Mouse (Mus musculus): ENCODE measurements at regions not wholly inside any gene's neighbourhood (a gene's known extent, or its start where the extent isn't known, plus 50 kb on each side); places are given as distances from the start of the nearest gene placed in this dataset.

DNA sequence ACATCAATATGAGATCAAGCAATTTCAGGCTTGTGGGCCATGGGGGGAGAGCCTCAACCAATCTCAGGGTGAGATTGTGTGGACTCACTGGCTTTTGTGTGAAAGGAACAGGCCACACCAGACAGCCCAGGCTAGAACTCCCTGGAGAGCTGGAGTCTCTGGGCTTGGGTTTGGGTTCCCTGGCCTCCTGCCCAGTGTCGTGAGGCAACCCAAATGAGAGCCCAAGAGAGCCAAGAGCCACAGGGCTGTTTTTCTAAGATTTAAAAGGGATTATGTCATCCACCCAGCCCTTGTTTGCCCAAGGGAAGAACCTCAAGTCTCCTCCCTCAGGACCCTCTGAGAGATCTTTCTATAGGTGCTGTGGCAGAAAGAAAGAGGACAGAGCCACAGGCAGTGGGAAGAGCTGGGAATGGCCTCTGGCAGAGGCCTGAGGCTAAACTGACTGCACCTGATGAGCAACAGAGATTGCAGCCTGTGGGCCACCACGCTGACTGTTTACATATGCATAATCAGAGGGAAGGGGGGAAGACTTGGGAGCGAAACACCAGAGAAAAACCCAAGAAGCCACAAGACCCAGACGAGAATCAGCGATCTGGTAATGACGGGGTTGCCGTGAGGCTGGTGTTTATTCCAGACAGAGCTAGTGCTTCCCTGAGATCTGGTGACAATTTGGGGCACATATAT, 92.1 kb downstream of the Bcl2l11 start:
- no peaks in the 10 kb centered on the region for H3K36me3 ChIP-seq (ENCODE audit: control insufficient read depth, insufficient read depth, low read length)
- 74% methylated on average over 7 of the region's 7 CpGs for WGBS
- no peak overlapping the region for H3K9ac ChIP-seq (replicated peaks; ENCODE audit: low read depth, low read length)
- no peak overlapping the region for H3K4me3 ChIP-seq (ENCODE audit: low read depth, low read length)
- no peak overlapping the region for H3K4me2 ChIP-seq (ENCODE audit: low read depth, low read length)
- no peaks in the 10 kb centered on the region for H3K27me3 ChIP-seq (ENCODE audit: control insufficient read depth, insufficient read depth, low read length)
- no peak overlapping the region for H3K27ac ChIP-seq (ENCODE audit: low read depth, low read length)
- no peak for ATAC-seq (ENCODE audit: low read depth)
- no peaks in the 10 kb centered on the region for H3K4me1 ChIP-seq (ENCODE audit: control insufficient read depth, insufficient read depth, low read length)
- H3K9me3 ChIP-seq (ENCODE audit: control insufficient read depth, low read length) = no peaks in the 10 kb centered on the region

DNA sequence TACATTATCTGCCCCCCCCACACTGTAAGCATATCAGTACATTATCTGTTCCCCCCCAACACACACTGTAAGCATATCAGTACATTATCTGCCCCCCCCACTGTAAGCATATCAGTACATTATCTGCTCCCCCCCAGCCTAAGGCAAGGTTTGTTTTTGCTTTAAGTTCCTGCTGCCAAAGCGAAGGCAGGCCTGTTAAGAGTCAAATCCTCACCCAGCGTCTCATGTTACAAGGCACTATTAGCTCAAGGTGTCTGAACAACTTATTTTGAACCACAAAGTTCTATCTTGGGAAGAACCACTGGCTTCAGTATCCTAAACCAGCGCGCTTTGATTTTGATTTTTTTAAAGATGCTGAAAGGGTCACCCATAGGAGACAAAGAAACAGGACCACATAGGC, 93.1 kb downstream of the Bcl2l11 start:
- Histone ChIP-seq H3K4me3 (ENCODE audit: low read depth, low read length) (no peak overlapping the region), H3K36me3 (ENCODE audit: control insufficient read depth, insufficient read depth, low read length) (no peaks in the 10 kb centered on the region), H3K9ac (replicated peaks; ENCODE audit: low read depth, low read length) (no peak overlapping the region), H3K9me3 (ENCODE audit: control insufficient read depth, low read length) (no peaks in the 10 kb centered on the region), H3K4me1 (ENCODE audit: control insufficient read depth, insufficient read depth, low read length) (no peaks in the 10 kb centered on the region), H3K4me2 (ENCODE audit: low read depth, low read length) (no peak overlapping the region), H3K27ac (ENCODE audit: low read depth, low read length) (no peak overlapping the region), H3K27me3 (ENCODE audit: control insufficient read depth, insufficient read depth, low read length) (no peaks in the 10 kb centered on the region)
- WGBS = 83% methylated on average over 4 of the region's 4 CpGs
- ATAC-seq (ENCODE audit: low read depth) = no peak

GRCm38 (mm10) chr2:128221055-128221454, 95.2 kb downstream of the Bcl2l11 start:
- H3K4me3 ChIP-seq (ENCODE audit: low read depth, low read length) = no peak overlapping the region
- no peaks in the 10 kb centered on the region for H3K4me1 ChIP-seq (ENCODE audit: control insufficient read depth, insufficient read depth, low read length)
- no peak for ATAC-seq (ENCODE audit: low read depth)
- H3K9me3 ChIP-seq (ENCODE audit: control insufficient read depth, low read length) = no peaks in the 10 kb centered on the region
- H3K36me3 ChIP-seq (ENCODE audit: control insufficient read depth, insufficient read depth, low read length) = no peaks in the 10 kb centered on the region
- H3K27me3 ChIP-seq (ENCODE audit: control insufficient read depth, insufficient read depth, low read length) = no peaks in the 10 kb centered on the region
- WGBS = 81% methylated on average over 1 of the region's 1 CpGs
- no peak overlapping the region for H3K4me2 ChIP-seq (ENCODE audit: low read depth, low read length)
- no peak overlapping the region for H3K27ac ChIP-seq (ENCODE audit: low read depth, low read length)
- no peak overlapping the region for H3K9ac ChIP-seq (replicated peaks; ENCODE audit: low read depth, low read length)

DNA sequence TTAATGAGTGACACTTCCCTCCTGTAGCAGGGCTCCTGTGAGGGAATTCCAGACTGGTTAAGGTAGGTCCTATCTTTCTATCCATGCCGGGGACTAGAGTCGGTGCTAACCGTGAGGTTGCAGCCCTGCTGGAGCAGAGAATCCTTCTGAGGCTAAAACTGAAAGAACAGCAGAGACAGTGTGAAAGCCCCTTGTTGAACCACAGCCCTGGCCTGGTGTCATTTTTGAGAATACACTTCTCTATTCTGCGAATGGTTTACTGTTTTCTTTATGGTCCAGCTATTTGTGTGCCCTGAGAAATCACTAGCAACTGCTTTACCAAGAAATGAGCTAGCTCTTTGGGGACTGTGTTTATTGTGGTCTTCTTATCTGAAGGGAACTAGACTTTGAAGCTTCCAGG, 95.8 kb downstream of the Bcl2l11 start:
- no peak overlapping the region for H3K4me2 ChIP-seq (ENCODE audit: low read depth, low read length)
- ATAC-seq (ENCODE audit: low read depth) = no peak
- no peak overlapping the region for H3K27ac ChIP-seq (ENCODE audit: low read depth, low read length)
- no peak overlapping the region for H3K9ac ChIP-seq (replicated peaks; ENCODE audit: low read depth, low read length)
- no peaks in the 10 kb centered on the region for H3K4me1 ChIP-seq (ENCODE audit: control insufficient read depth, insufficient read depth, low read length)
- H3K9me3 ChIP-seq (ENCODE audit: control insufficient read depth, low read length) = no peaks in the 10 kb centered on the region
- H3K27me3 ChIP-seq (ENCODE audit: control insufficient read depth, insufficient read depth, low read length) = no peaks in the 10 kb centered on the region
- no peaks in the 10 kb centered on the region for H3K36me3 ChIP-seq (ENCODE audit: control insufficient read depth, insufficient read depth, low read length)
- WGBS = 84% methylated on average over 4 of the region's 4 CpGs
- H3K4me3 ChIP-seq (ENCODE audit: low read depth, low read length) = no peak overlapping the region

GRCm38 (mm10) chr2:128226465-128227047, 100.7 kb downstream of the Bcl2l11 start:
- H3K4me1 ChIP-seq (ENCODE audit: control insufficient read depth, insufficient read depth, low read length) = no peaks in the 10 kb centered on the region
- no peak overlapping the region for H3K27ac ChIP-seq (ENCODE audit: low read depth, low read length)
- H3K9me3 ChIP-seq (ENCODE audit: control insufficient read depth, low read length) = no peaks in the 10 kb centered on the region
- H3K36me3 ChIP-seq (ENCODE audit: control insufficient read depth, insufficient read depth, low read length) = no peaks in the 10 kb centered on the region
- no peak for ATAC-seq (ENCODE audit: low read depth)
- H3K9ac ChIP-seq (replicated peaks; ENCODE audit: low read depth, low read length) = no peak overlapping the region
- 97% methylated on average over 9 of the region's 9 CpGs for WGBS
- H3K4me3 ChIP-seq (ENCODE audit: low read depth, low read length) = no peak overlapping the region
- no peaks in the 10 kb centered on the region for H3K27me3 ChIP-seq (ENCODE audit: control insufficient read depth, insufficient read depth, low read length)
- no peak overlapping the region for H3K4me2 ChIP-seq (ENCODE audit: low read depth, low read length)

DNA sequence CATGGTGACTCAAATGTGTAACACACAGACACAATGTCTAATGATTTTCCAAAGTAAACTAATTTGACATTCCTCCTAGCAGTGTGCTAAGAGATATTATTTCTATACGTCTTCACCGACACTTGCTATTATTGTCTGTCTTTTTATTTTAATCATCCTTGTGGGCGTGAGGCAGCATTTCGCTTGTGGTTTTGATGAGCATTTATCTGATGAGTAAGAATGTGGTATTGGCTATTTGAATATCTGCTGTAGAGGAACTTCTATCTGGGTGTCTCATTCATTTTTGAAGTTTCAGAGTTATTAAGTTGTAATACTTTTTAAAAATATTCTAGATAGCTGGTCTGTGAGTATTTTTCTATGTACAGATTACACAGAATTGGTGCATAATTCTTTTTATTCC, 103.9 kb downstream of the Bcl2l11 start:
- Histone ChIP-seq H3K9ac (replicated peaks; ENCODE audit: low read depth, low read length) (no peak overlapping the region), H3K27me3 (ENCODE audit: control insufficient read depth, insufficient read depth, low read length) (no peaks in the 10 kb centered on the region), H3K4me2 (ENCODE audit: low read depth, low read length) (no peak overlapping the region), H3K36me3 (ENCODE audit: control insufficient read depth, insufficient read depth, low read length) (no peaks in the 10 kb centered on the region), H3K4me1 (ENCODE audit: control insufficient read depth, insufficient read depth, low read length) (no peaks in the 10 kb centered on the region), H3K4me3 (ENCODE audit: low read depth, low read length) (no peak overlapping the region), H3K27ac (ENCODE audit: low read depth, low read length) (no peak overlapping the region), H3K9me3 (ENCODE audit: control insufficient read depth, low read length) (no peaks in the 10 kb centered on the region)
- no peak for ATAC-seq (ENCODE audit: low read depth)
- 90% methylated on average over 4 of the region's 4 CpGs for WGBS

DNA sequence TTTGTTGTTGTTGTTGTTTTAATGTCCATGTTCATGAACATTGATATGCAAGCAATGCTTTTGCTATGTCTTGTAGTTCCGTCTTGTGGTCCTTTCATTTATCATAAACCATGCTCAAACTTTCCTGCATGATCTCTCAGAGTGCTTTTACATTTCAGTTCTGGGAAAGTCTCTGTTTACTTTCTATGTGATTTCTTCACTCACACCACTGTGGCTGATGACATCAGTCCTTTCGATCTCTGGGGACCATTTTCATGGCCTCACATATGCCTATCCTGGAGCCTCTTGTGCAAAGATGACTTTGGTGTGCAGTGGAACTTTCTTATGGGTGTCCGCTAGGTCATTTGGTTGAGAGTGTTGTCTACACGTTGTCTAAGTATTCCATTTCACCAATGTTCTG, 105.1 kb downstream of the Bcl2l11 start:
- 91% methylated on average over 4 of the region's 4 CpGs for WGBS
- ATAC-seq (ENCODE audit: low read depth) = no peak
- no peak overlapping the region for H3K4me2 ChIP-seq (ENCODE audit: low read depth, low read length)

DNA sequence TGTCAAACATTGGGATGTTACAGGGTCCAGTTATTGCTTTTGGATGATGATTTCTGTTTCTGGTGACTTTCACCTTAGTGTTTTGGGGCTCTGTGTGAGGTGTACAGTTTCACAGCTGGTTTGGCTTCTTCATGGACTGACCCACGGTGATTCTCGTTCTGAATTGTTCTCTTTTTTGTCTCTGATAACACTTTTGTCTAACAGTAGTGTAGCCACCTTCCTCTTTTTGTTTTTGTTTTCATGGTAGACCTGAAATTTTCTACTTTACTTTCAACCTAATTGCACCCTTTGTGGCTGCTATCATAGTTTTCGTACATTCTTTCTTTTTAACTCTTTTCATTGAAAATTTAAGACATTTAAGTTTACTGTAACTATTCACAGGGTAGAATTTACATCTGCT, 105.5 kb downstream of the Bcl2l11 start:
- Histone ChIP-seq H3K4me3 (ENCODE audit: low read depth, low read length) (no peak overlapping the region), H3K36me3 (ENCODE audit: control insufficient read depth, insufficient read depth, low read length) (no peaks in the 10 kb centered on the region), H3K27me3 (ENCODE audit: control insufficient read depth, insufficient read depth, low read length) (no peaks in the 10 kb centered on the region), H3K9me3 (ENCODE audit: control insufficient read depth, low read length) (no peaks in the 10 kb centered on the region), H3K9ac (replicated peaks; ENCODE audit: low read depth, low read length) (no peak overlapping the region), H3K4me2 (ENCODE audit: low read depth, low read length) (no peak overlapping the region), H3K4me1 (ENCODE audit: control insufficient read depth, insufficient read depth, low read length) (no peaks in the 10 kb centered on the region), H3K27ac (ENCODE audit: low read depth, low read length) (no peak overlapping the region)
- 83% methylated on average over 3 of the region's 3 CpGs for WGBS
- no peak for ATAC-seq (ENCODE audit: low read depth)

More for the DNA sequence above, 105.1 kb downstream of the Bcl2l11 start:
- H3K4me3 ChIP-seq (ENCODE audit: low read depth, low read length) = no peak overlapping the region
- no peaks in the 10 kb centered on the region for H3K27me3 ChIP-seq (ENCODE audit: control insufficient read depth, insufficient read depth, low read length)
- H3K36me3 ChIP-seq (ENCODE audit: control insufficient read depth, insufficient read depth, low read length) = no peaks in the 10 kb centered on the region
- H3K9me3 ChIP-seq (ENCODE audit: control insufficient read depth, low read length) = no peaks in the 10 kb centered on the region
- no peak overlapping the region for H3K9ac ChIP-seq (replicated peaks; ENCODE audit: low read depth, low read length)
- no peaks in the 10 kb centered on the region for H3K4me1 ChIP-seq (ENCODE audit: control insufficient read depth, insufficient read depth, low read length)
- H3K27ac ChIP-seq (ENCODE audit: low read depth, low read length) = no peak overlapping the region

- H3K27me3 ChIP-seq (ENCODE audit: control insufficient read depth, insufficient read depth, low read length) = no peaks in the 10 kb centered on the region
- no peak overlapping the region for H3K4me2 ChIP-seq (ENCODE audit: low read depth, low read length)
- 86% methylated on average over 3 of the region's 3 CpGs for WGBS
- no peak overlapping the region for H3K9ac ChIP-seq (replicated peaks; ENCODE audit: low read depth, low read length)
- ATAC-seq (ENCODE audit: low read depth) = no peak
- H3K27ac ChIP-seq (ENCODE audit: low read depth, low read length) = no peak overlapping the region
- no peak overlapping the region for H3K4me3 ChIP-seq (ENCODE audit: low read depth, low read length)
- no peaks in the 10 kb centered on the region for H3K9me3 ChIP-seq (ENCODE audit: control insufficient read depth, low read length)
- H3K4me1 ChIP-seq (ENCODE audit: control insufficient read depth, insufficient read depth, low read length) = no peaks in the 10 kb centered on the region
- H3K36me3 ChIP-seq (ENCODE audit: control insufficient read depth, insufficient read depth, low read length) = no peaks in the 10 kb centered on the region
These were observed 106.2 kb downstream of the Bcl2l11 start for GRCm38 (mm10) chr2:128232027-128232426.
